ENCODE assay signal across 19 mouse cellular contexts in genomic region chr7:141344787-141345186, GRCm38 (mm10). TPM values are rescaled to one million over a fixed set of nuclear protein-coding genes. Genes with fewer than 3 reads are reported as not detected.
DNase-seq lines count a peak whose midpoint lies in the region; ATAC-seq lines count a peak whose summit lies in the region.
"Had no signal": no experiment of that assay in that cellular context is flagged by ENCODE, and none has a peak within 500 bp of the region (broad histone marks: within the 10 kb centered on the region; RNA-seq: fewer than 3 reads in every experiment).

No protein-coding gene starts in this region.

- peak; percentile 33 for DNase-seq in 416B (ENCODE audit: low read depth)
- DNase-seq in natural killer cell, adult 2 months (ENCODE audit: low spot score in 2 of 2), result peak; percentile 46 to 61
- DNase-seq in layer of hippocampus, adult 8-10 months (ENCODE audit: low spot score in 2 of 2), result no peak
- DNase-seq in retina, embryonic 14.5 days (ENCODE audit: low spot score), result no peak
- no peak for DNase-seq in spleen, postnatal 4 days (ENCODE audit: low spot score in 2 of 2)
- DNase-seq: adrenal gland, adult 8-10 months; adrenal gland, postnatal 36 days; cerebellum, adult 2 months; cerebellum, postnatal 10 days; gastrocnemius, postnatal 36 days; heart, adult 11 months; heart, postnatal 4 days had no signal

- peak; percentile 98 for ATAC-seq in CD4-positive, CD25-positive, alpha-beta regulatory T cell, adult 4 months
- 0 out of 2 replicates have a peak, but pooled peaks have one; percentile 52 for ATAC-seq in common myeloid progenitor, adult 5-6 weeks (replicated peaks; ENCODE audit: low read depth, poor library complexity, severe bottlenecking)
- ATAC-seq: forebrain, embryonic 15.5 days; hindbrain, embryonic 16.5 days; Patski had no signal

RNA-seq across cellular contexts. Expression of gene Eps8l2, which starts 6.1 kb away (rescaled TPM):
- polyA plus RNA-seq in CD4-positive, CD25-positive, alpha-beta regulatory T cell, adult 4 months (2017; shearing (Covaris generic)), result not detected
- 1.1 TPM in 1 of 2 replicates, not detected in the other for total RNA-seq in common myeloid progenitor, adult 5-6 weeks (2017)
- 1 to 10 TPM; 3.6 to 7.2 (median 6.4) TPM for total RNA-seq in layer of hippocampus, adult 8-10 months (2022)

RNA-seq across cellular contexts. Expression of gene Tmem80, which starts 17.2 kb away (rescaled TPM):
- polyA plus RNA-seq in CD4-positive, CD25-positive, alpha-beta regulatory T cell, adult 4 months (2017; shearing (Covaris generic)), result 10 to 100 TPM; 28.5 to 52.5 TPM
- 7.4 and 9.0 TPM in 2 replicates for total RNA-seq in common myeloid progenitor, adult 5-6 weeks (2017)
- total RNA-seq in layer of hippocampus, adult 8-10 months (2022), result 10 to 100 TPM; 32.4 to 36.5 (median 34.7) TPM

RNA-seq across cellular contexts. Expression of gene Deaf1, which starts 17.3 kb away (rescaled TPM):
- 10 to 100 TPM; 24.5 to 29.1 TPM for polyA plus RNA-seq in CD4-positive, CD25-positive, alpha-beta regulatory T cell, adult 4 months (2017; shearing (Covaris generic))
- total RNA-seq in common myeloid progenitor, adult 5-6 weeks (2017), result 18.7 and 29.1 TPM in 2 replicates
- total RNA-seq in layer of hippocampus, adult 8-10 months (2022), result 10 to 100 TPM; 67.9 to 84.7 (median 78.5) TPM

RNA-seq across cellular contexts. Expression of gene Taldo1, which starts 47.2 kb away (rescaled TPM):
- polyA plus RNA-seq in CD4-positive, CD25-positive, alpha-beta regulatory T cell, adult 4 months (2017; shearing (Covaris generic)), result 100 to 1,000 TPM; 309 to 337 TPM
- total RNA-seq in common myeloid progenitor, adult 5-6 weeks (2017), result 295 and 302 TPM in 2 replicates
- total RNA-seq in layer of hippocampus, adult 8-10 months (2022), result 100 to 1,000 TPM; 107 to 127 (median 116) TPM

RNA-seq across cellular contexts. Expression of gene Drd4, which starts 53.0 kb away (rescaled TPM):
- polyA plus RNA-seq in CD4-positive, CD25-positive, alpha-beta regulatory T cell, adult 4 months (2017; shearing (Covaris generic)), result not detected
- total RNA-seq in common myeloid progenitor, adult 5-6 weeks (2017), result not detected in 2 replicates
- under 1 TPM in 1 of 4 experiments, not detected in 3; 0.27 TPM for total RNA-seq in layer of hippocampus, adult 8-10 months (2022)
- total RNA-seq: gastrocnemius, adult 8-10 months; gastrocnemius, postnatal 36 days; heart, postnatal 4 days had no signal
- polyA plus RNA-seq: heart, embryonic 13.5 days; Patski had no signal

Comparison
In these comparisons a context has a peak if more than half of its experiments do, and no peak if none do; other contexts are left out.
1. DNase-seq: peak in 416B (single experiment) and natural killer cell, adult 2 months (2 of 2); none in layer of hippocampus, adult 8-10 months (0 of 2), retina, embryonic 14.5 days (single experiment) and spleen, postnatal 4 days (0 of 2).